Mouse (Mus musculus) hindbrain, postnatal 0 days (tissue): ENCODE measurements around the gene BC025920. TPM values are rescaled to one million over a fixed set of nuclear protein-coding genes. Genes with fewer than 3 reads are reported as not detected.
A peak's percentile ranks its signal among the peaks of the same experiment; 100 is the strongest.

ENCODE experiments used
- ATAC-seq: fragments of 200-750 bp; cut with Nextera tagmentation; 2 replicates; pipeline ENCODE4 v1.8.0; 2017; ENCODE audit warnings: mild to moderate bottlenecking, moderate TSS enrichment, moderate library complexity
- DNase-seq: peaks from one replicate; pipeline ENCODE4 v3.0.0-alpha.2; 2015; ENCODE audit warnings: low spot score
- H3K27ac ChIP-seq: fragments of 300-500 bp; sonication (generic); 2 replicates; pipeline ENCODE4 v1.5.1; 2014; ENCODE audit warnings: mild to moderate bottlenecking
- H3K27me3 ChIP-seq: fragments of 300-500 bp; sonication (generic); 2 replicates; pipeline ENCODE4 v1.6.1; 2014; ENCODE audit warnings: low read length, mixed read lengths; ENCODE audit not compliant: insufficient read depth
- H3K36me3 ChIP-seq: fragments of 300-500 bp; sonication (generic); 2 replicates; pipeline ENCODE4 v1.6.1; 2014; ENCODE audit warnings: low read length, mixed read lengths; ENCODE audit not compliant: insufficient read depth
- H3K4me1 ChIP-seq: fragments of 300-500 bp; sonication (generic); 2 replicates; pipeline ENCODE4 v1.6.1; 2014; ENCODE audit warnings: antibody characterized with exemption, low read length, mixed read lengths; ENCODE audit not compliant: insufficient read depth
- H3K4me2 ChIP-seq: fragments of 300-500 bp; sonication (generic); 2 replicates; pipeline ENCODE4 v1.6.1; 2014; ENCODE audit warnings: low read depth, mild to moderate bottlenecking, low read length, moderate library complexity, mixed read lengths
- H3K4me3 ChIP-seq: fragments of 300-500 bp; sonication (generic); 2 replicates; pipeline ENCODE4 v1.5.1; 2014; ENCODE audit warnings: low read length
- H3K9ac ChIP-seq: fragments of 300-500 bp; sonication (generic); replicated peaks from 2 replicates; pipeline ENCODE4 v1.6.1; 2014; ENCODE audit warnings: mild to moderate bottlenecking, low read length, moderate library complexity, mixed read lengths
- H3K9me3 ChIP-seq: fragments of 300-500 bp; sonication (generic); 2 replicates; pipeline ENCODE4 v1.6.1; 2016; ENCODE audit warnings: low read length, mixed read lengths
- CTCF ChIP-seq: IDR thresholded peaks from 2 replicates; pipeline ENCODE4 v1.5.1; 2016; ENCODE audit warnings: antibody characterized with exemption, control low read depth, low read depth
- WGBS: fragments of 180-500 bp; shearing (Covaris S2); extraction: QIAGEN DNeasy Blood & Tissue Kit; methylation state at CpG from one replicate; pipeline ENCODE4 v1.1.7; 2014; 5-methylcytosine and 5-hydroxymethylcytosine counted together
- polyA plus RNA-seq: library from polyadenylated mRNA; unstranded; fragments of >200 nt; fragmentation: Nextera tagmentation; extraction: Ambion mirVana; gene quantifications from 2 replicates; pipeline ENCODE4 v1.2.1, GENCODE M21; 2015
- total RNA-seq: library from RNA; depleted of rRNA; stranded (reverse); fragments of >200 nt; gene quantifications from 2 replicates; pipeline ENCODE4 v1.2.3, GENCODE M21; 2014

BC025920 gene
- total and polyA plus RNA-seq, 2 experiments from 2014 or later: 1.3 to 4.2 TPM

GRCm38 (mm10) chr10:81588739-81589138 is 17.3 kb upstream of the BC025920 start:
- H3K9ac ChIP-seq: no peak overlapping the region
- no peak for DNase-seq
- no peak for TF ChIP-seq CTCF
- H3K4me1 ChIP-seq: no peaks in the 10 kb centered on the region
- 70% methylated on average over 7 of the region's 7 CpGs for WGBS
- H3K27me3 ChIP-seq: peaks cover 6% of the 10 kb centered on the region; the same call in 1 of the 2 replicates
- no peak overlapping the region for H3K4me3 ChIP-seq
- H3K9me3 ChIP-seq: no peaks in the 10 kb centered on the region
- H3K27ac ChIP-seq: no peak overlapping the region
- H3K36me3 ChIP-seq: no peaks in the 10 kb centered on the region
- H3K4me2 ChIP-seq: no peak overlapping the region
- ATAC-seq: no peak

GRCm38 (mm10) chr10:81591846-81592245 is 14.2 kb upstream of the BC025920 start:
- Histone ChIP-seq H3K36me3 (no peaks in the 10 kb centered on the region), H3K4me3 (no peak overlapping the region), H3K4me2 (no peak overlapping the region), H3K27me3 (no peaks in the 10 kb centered on the region), H3K4me1 (peaks cover 15% of the 10 kb centered on the region), H3K9me3 (no peaks in the 10 kb centered on the region), H3K9ac (no peak overlapping the region), H3K27ac (no peak overlapping the region)
- 62% methylated on average over 9 of the region's 9 CpGs for WGBS
- ATAC-seq (no peak), DNase-seq (no peak)
- no peak for TF ChIP-seq CTCF

- H3K36me3 ChIP-seq: no peaks in the 10 kb centered on the region
- TF ChIP-seq CTCF: no peak
- H3K9ac ChIP-seq: no peak overlapping the region
- H3K4me1 ChIP-seq: peaks cover 20% of the 10 kb centered on the region
- H3K9me3 ChIP-seq: no peaks in the 10 kb centered on the region
- no peak overlapping the region for H3K27ac ChIP-seq
- DNase-seq (no peak), ATAC-seq (no peak)
- H3K4me2 ChIP-seq: no peak overlapping the region
- no peaks in the 10 kb centered on the region for H3K27me3 ChIP-seq
- WGBS: 80% methylated on average over 7 of the region's 7 CpGs
- no peak overlapping the region for H3K4me3 ChIP-seq
Observed at GRCm38 (mm10) chr10:81592631-81593030, 13.4 kb upstream of the BC025920 start.

GRCm38 (mm10) chr10:81593223-81593622 is 12.8 kb upstream of the BC025920 start:
- H3K36me3 ChIP-seq: no peaks in the 10 kb centered on the region
- H3K4me3 ChIP-seq: no peak overlapping the region
- 66% methylated on average over 4 of the region's 4 CpGs for WGBS
- no peaks in the 10 kb centered on the region for H3K9me3 ChIP-seq
- no peak for TF ChIP-seq CTCF
- H3K27me3 ChIP-seq: no peaks in the 10 kb centered on the region
- H3K4me1 ChIP-seq: peaks cover 20% of the 10 kb centered on the region
- H3K4me2 ChIP-seq: no peak overlapping the region
- no peak overlapping the region for H3K27ac ChIP-seq
- ATAC-seq (no peak), DNase-seq (no peak)
- no peak overlapping the region for H3K9ac ChIP-seq

GRCm38 (mm10) chr10:81593935-81594334 is 12.1 kb upstream of the BC025920 start:
- DNase-seq (no peak), ATAC-seq (no peak)
- TF ChIP-seq CTCF: no peak
- Histone ChIP-seq H3K36me3 (no peaks in the 10 kb centered on the region), H3K4me1 (peaks cover 20% of the 10 kb centered on the region), H3K4me2 (no peak overlapping the region), H3K4me3 (no peak overlapping the region), H3K9ac (no peak overlapping the region), H3K9me3 (no peaks in the 10 kb centered on the region), H3K27ac (no peak overlapping the region), H3K27me3 (no peaks in the 10 kb centered on the region)
- 79% methylated on average over 18 of the region's 18 CpGs for WGBS

- Histone ChIP-seq H3K4me3 (no peak overlapping the region), H3K36me3 (no peaks in the 10 kb centered on the region), H3K27me3 (no peaks in the 10 kb centered on the region), H3K9me3 (no peaks in the 10 kb centered on the region), H3K4me2 (no peak overlapping the region), H3K4me1 (peaks cover 21% of the 10 kb centered on the region), H3K9ac (no peak overlapping the region), H3K27ac (no peak overlapping the region)
- 39% methylated on average over 5 of the region's 5 CpGs for WGBS
- TF ChIP-seq CTCF: no peak
- DNase-seq: no peak
- no peak for ATAC-seq
Observed at GRCm38 (mm10) chr10:81595599-81595998, 10.5 kb upstream of the BC025920 start.

- 0 out of 2 replicates have a peak overlapping the region, but pooled peaks have one; percentile 25 for H3K9ac ChIP-seq
- TF ChIP-seq CTCF: no peak
Observed at GRCm38 (mm10) chr10:81596611-81597010, 9.5 kb upstream of the BC025920 start.

More at GRCm38 (mm10) chr10:81596611-81597010, 9.5 kb upstream of the BC025920 start:
- no peaks in the 10 kb centered on the region for H3K27me3 ChIP-seq
- H3K27ac ChIP-seq: peak overlapping the region; percentile 45; the same call in 1 of the 2 replicates
- WGBS: 4% methylated on average over 10 of the region's 10 CpGs
- H3K4me3 ChIP-seq: no peak overlapping the region
- H3K4me1 ChIP-seq: peaks cover 27% of the 10 kb centered on the region
- peak; percentile 63 for DNase-seq
- H3K4me2 ChIP-seq: peak overlapping the region; percentile 24
- no peaks in the 10 kb centered on the region for H3K36me3 ChIP-seq
- no peaks in the 10 kb centered on the region for H3K9me3 ChIP-seq
- no peak for ATAC-seq
